Mouse (Mus musculus): ENCODE data around the gene Cyb5rl.

The Cyb5rl gene

DNA sequence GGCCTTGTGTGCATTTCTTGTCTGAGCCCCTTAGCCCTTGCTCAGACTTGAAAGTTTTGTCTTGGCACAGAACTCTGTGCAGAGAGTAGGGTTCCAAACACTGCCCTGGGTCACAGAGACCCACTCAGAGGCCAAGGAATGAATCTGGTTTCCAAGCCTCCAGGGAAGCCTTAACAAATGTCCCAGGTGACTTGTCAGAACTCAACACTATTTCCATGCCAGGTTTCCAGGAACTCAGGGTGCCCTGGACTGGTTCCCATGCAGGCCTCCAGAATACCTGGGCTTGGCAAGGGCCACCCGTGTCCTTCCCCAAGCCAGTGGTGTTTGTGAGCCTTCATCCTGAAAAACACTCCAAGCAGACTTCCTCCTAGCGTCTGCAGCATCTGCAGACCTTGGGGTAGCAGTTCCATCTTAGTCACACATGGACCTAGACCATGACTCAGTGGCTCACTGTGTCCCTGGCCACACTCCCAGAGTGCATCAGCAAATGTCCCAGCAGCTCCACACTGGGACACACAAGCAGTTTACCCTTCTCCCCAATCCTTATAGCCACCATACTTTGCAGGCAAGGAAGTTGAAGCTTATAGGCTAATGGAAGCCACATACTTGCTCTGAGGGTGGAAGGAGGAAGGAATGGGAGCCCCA, 51.1 kb downstream of the Cyb5rl start:
- DNase-seq: no peak

DNA sequence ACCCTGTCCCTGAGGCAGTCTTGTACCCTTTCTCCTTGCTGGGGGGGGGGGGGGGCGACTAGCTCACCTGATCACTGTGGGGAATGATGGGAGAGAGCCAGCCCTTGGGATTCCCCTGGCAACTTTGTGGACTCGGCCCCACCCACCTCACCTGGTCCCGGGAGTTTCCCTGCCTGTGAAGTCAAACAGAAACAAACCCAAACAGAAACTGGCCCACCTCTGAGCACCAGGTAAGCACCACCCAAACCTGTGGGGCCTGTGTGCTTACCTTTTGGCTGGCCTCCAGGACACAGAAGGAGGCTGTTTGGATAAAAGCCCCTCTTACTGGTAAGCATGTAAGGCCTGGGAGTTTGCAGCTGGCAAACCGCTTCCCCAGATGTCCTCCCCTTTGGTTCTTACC, 52.3 kb downstream of the Cyb5rl start:
- DNase-seq: no peak

DNA sequence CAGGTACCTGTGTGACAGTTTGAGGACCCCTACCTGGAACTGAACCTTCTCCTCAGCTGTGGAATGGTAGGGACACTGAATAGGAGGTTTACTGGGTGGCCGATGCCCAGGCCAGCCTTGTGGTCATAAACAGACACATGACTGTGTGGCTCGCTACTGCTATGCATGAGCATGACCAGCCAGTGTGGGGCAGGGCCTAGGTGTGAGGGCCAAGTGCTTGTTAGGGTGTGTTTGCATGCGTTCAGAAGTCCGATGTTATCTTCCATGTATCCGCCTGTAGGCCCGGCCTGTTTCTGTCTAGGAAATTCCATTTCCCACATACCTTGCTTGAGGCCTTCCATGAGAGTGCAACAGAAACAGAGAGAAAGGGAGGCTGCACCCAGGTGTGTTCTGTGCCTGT, 53.9 kb downstream of the Cyb5rl start:
- no peak for DNase-seq

DNA sequence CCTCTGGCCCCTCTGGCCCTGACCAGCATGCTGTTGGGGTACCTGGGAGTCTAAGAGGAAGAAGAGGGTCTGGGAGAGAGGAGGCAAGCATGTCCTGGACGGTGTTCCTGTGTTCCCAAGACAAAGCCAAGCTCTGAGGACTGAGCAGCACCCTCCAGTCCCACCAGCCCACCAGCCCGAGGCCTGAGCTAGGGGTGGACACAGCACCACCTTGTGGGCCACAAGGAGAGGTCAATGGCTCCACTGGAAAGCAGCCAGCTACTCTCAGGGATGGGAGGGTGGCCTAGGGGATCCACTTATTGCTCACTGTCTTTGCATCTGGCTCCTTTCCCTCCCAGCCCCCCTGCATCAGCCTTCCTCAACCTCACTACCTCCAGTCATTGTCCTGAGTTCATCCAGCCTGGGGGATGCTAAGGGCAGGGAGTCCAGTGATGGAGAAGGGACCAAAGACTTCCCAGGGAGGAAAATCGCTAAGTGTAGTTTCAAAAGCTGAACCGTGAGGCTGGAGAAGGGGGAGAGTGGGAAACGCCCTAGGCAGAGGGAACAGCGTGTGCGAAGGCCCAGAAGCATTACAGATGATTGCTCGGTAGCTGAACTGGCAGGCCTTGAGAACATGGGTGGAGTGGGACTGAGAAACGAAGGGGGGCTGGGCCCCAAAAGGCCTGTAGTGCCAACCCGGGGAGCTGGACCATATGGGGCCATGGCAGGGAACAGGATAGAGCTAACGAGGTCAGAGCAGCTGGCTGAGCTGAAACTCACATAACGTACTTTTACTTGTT, 54.6 kb downstream of the Cyb5rl start:
- DNase-seq: no peak

DNA sequence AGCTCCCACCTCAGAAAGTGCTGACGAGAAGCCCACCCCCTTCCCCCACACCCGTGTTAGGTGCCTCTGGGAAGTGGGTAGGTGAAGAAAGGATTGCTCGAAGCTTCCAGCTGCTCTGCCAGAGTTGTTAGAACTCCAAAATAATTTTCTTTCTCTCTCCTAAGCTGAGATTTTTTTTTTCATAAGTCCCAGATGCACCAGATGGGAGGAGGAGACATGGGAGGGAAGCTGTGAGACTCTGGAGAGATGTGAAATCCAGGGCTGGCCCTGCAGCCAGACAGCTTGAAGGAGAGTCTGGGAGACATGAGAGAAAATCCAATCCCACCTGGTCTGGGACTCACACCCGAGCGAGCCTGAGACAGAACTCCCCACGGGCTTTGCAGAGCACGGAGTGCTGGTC, 57.6 kb downstream of the Cyb5rl start:
- peak; percentile 21 for DNase-seq

DNA sequence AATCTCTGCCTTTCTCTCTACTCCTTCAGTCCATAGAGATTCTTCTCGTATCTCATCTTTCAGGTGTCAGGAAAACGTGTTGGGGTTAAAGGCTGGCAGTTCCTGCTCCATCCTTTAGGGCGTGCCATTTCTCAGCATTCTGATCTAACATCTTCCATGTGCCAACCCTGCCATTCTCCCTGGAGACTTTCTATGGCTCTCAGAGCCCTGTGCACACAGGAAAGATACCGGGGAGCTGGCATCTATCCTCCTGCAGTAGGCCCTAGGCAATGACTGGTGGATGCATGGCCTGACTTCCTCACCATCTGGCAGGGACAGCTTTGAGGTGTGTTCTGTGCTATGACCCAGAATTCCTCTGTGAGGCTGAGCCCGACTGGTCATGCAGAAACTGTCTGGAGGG, 58.3 kb downstream of the Cyb5rl start:
- DNase-seq: no peak

DNA sequence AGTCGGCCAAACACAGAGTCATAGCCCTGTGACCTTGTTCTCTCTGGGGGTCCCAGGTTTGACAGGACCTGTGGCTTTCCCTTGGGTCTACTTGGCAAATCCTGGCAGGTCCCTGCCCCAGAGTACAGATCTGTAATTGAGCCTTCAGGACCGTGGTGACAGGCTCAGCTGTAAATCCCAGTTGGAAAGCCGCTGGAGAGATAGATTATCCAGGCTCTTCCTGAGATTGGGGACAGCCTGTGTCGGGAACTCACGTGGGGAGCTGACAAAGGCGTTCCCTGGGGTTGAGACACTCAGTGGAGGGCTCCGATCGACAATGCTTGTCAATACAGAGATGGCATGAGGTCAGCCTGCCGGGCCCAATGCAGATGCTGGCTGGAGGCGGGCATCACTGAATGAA, 59.6 kb downstream of the Cyb5rl start:
- DNase-seq: no peak

DNA sequence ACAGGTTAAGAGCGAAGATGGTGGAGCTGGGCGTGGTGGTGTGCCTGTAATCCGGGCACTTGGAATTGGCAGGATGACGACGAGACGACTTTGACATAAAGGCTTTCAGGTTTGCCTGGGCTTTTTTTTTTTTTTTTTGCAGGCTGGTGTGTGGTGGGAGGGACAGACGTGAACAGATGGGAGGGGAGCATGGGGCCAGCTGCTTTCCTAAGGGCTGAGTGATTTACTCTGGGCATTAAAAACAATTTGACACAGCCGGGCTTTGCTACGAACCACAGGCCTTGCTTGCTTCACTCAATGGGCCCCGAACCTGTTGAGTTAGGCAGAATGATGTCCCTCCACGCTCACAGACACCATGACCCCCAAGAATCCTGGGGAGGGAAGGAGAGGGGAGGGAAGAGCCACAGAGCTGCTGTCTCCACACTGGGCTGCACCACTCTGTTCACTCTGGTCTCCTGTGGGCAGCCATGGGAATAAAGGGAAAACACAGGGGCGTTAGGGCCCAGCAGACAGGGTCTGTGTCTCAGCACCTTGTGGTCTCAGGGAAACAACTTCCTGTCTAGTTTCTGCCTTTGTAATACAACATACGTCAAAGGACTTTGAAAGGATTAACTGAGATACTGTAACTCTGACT, 60.2 kb downstream of the Cyb5rl start:
- DNase-seq: no peak

DNA sequence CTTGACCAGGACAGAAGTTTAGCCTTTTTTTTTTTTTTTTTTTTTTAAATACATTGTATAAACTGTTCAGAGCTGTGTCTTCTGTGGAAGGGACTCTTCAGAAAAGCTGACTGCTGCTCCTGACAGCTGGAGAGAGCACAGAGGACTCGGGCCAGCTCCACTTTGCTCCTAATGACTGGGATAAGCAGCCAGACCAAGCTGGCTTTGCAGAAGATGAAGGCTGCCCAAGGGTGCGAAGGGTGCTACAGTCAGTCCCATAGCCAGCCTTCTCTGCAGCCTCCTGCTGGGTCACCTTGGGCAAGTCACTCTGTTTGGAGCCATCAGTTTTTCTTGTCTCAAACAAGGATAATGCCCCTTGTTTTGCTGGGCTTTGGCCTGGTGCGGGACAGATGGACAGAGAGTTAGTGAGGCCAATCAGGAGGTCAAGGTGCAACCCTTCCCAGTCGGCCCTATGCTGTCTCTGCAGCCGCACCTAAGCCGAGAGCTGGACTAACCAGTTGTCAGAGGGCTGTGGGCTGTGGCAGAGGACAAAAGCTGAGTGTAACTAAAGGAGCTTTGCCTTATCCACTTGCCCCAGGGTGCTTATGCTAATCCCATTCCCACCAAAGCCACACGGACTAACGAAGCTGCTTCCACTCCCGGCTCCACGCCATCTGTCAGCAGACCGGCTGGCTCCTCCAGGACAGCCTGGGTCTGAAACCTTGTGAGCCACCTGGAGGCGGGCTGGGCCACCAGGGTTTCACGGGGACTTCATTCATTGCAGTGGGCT, 61.3 kb downstream of the Cyb5rl start:
- DNase-seq: no peak

DNA sequence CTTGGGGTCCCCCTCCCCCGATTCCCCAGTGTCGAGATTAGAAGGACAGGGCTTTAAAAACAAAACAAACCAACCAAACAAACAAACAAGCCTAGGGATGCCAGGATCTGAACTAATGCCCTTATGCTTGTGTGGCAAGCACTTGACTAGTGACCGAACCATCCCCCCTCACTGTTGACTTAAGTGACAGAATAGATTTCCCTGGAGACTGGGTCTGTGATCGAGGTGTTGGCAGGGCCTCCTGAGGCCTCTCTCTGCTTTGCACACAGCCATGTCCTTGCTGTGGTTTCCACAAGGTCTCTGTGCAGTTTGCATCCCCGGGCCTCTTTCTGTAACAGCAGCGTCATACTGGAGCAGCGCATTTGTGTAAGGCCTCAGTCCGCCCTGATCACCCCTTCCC, 62.6 kb downstream of the Cyb5rl start:
- no peak for DNase-seq

DNA sequence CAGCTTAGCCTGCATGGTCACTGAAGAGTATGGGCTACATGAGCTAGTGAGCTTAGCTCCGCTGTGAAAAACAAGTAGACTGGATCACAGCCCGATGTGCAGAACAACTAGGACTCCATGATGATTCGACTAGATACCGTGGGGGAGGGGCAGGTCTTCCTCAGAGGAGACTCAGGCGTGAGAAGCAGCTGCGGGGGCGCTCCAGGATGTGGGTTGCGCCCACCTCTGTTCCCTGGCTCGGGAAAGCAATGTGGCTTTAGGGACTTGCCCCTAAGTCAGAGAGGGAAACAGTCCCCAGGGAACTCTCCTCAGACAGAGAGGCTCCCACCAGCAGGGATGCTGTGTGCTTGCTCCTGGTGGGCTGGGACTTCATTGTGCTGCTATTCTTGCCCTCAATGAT, 63.7 kb downstream of the Cyb5rl start:
- no peak for DNase-seq

DNA sequence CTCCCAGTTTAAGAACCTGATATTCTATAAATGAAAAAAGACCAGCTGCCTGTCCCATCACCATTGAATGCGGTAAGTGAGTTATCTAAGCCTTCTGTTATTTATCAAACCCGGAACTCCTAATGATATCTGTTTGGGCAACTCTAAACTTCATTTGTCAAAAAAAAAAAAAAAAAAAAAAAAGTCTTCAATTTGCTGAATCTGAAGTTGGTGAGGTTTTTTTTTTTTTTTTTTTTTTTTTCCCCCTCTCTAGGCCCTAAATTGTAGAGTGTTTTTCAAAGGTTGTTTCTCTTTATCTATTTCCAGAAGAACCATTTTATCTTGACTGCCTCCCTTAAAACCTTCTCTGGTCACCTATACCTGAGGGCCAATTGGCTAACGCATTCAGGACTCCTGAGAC, 68.1 kb downstream of the Cyb5rl start:
- no peak for DNase-seq

DNA sequence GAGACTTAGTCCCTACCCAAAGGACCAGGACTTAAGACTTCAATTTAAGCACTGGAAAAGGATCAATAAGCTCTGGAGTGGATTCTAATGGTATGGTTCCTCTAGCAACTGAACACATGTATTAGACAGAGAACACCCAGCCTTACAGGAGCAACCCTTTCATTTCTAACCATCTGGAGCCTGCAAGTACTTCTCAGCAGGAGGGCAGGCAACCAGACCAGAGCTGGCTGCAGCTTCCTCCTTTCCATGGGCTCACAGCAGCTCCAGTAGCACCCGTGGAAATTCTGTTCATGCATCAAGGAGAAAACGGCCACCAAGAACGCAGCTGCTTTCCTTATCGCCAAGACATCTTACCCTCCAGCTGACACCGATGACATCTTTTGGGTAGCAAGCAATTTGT, 68.9 kb downstream of the Cyb5rl start:
- no peak for DNase-seq

DNA sequence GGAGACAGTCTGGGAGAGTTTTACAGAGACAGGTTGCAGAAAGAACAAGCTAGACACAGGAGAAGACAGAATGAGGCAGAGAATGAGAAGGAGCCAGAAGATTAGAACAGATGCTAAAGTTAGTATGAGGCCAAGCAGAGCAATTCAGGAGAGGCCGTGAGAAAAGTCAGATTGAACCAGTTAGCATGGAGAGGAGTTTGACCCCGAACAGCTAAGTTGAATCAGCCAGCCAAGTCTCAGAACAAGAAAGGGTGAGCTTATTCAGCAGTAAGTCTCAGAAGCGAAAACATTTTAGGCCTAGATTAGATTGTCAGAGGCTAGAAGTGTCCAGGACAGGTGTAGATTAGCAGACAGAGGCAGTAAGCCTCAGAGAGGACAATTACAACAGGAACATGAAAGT, 69.7 kb downstream of the Cyb5rl start:
- no peak for DNase-seq

Data from right cerebral cortex, postnatal 25 days (tissue).